In the genomic region with DNA sequence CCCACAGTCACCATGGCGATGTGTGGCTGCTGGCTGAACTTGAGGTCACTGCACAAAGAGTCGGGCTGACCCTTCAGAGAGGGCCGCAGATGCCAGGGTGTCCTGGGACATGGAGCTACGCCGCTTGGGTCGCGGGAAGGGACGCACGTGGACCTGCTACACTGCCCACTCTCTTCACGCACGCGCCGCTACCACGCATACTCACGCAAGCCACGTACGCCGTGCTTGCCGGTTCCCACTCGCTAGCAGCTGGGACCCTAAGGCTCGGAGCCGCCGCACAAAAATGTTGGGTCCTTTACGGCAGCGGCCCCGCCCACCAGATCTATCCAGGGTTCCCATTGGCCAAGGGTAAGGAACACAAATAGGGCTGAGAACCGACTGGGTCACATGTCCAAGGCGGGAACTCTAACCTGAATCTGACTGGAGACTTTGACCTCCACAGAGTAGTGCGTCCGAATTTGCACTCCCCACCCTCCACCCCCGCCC, we compare ENCODE assay signal across 8 mouse cellular contexts. TPM values are rescaled to one million over a fixed set of nuclear protein-coding genes. Genes with fewer than 3 reads are reported as not detected.
DNase-seq lines count a peak whose midpoint lies in the region; ATAC-seq and TF ChIP-seq lines count a peak whose summit lies in the region.

A gene (minus strand): TSS at position 288 of the 486 bp plus-strand sequence.

- no peaks in the 10 kb centered on the region for H3K27me3 ChIP-seq in embryonic facial prominence, embryonic 14.5 days (replicated peaks; ENCODE audit: control insufficient read depth, insufficient read depth, low read length)
- H3K27me3 ChIP-seq in limb, embryonic 14.5 days (ENCODE audit: control insufficient read depth, insufficient read depth, low read length) = no peaks in the 10 kb centered on the region
- no peaks in the 10 kb centered on the region for H3K27me3 ChIP-seq in midbrain, postnatal 0 days (ENCODE audit: insufficient read depth, low read length)

- ATAC-seq in embryonic facial prominence, embryonic 14.5 days (ENCODE audit: low read depth) = peak; percentile 98
- ATAC-seq in limb, embryonic 14.5 days (ENCODE audit: low FRiP score, low read depth) = peak; percentile 94
- peak; percentile 93 for ATAC-seq in midbrain, postnatal 0 days (ENCODE audit: low FRiP score)

- H3K36me3 ChIP-seq in embryonic facial prominence, embryonic 14.5 days (ENCODE audit: control insufficient read depth, insufficient read depth, low read length) = peaks cover 57% of the 10 kb centered on the region
- H3K36me3 ChIP-seq in limb, embryonic 14.5 days (ENCODE audit: control insufficient read depth, insufficient read depth, low read length) = peaks cover 65% of the 10 kb centered on the region
- peaks cover 64% of the 10 kb centered on the region for H3K36me3 ChIP-seq in midbrain, postnatal 0 days (ENCODE audit: insufficient read depth, low read length)

- peak; percentile 91 for DNase-seq in 3T3-L1 (ENCODE audit: low read depth, low spot score)
- DNase-seq in adrenal gland, postnatal 4 days (ENCODE audit: low spot score in 2 of 2) = peak; percentile 52 to 80
- peak; percentile 96 for DNase-seq in embryonic facial prominence, embryonic 14.5 days (ENCODE audit: low spot score)
- peak; percentile 88 for DNase-seq in heart, adult 8-10 months (ENCODE audit: low spot score)
- peak; percentile 95 for DNase-seq in kidney, adult 9 months
- peak; percentile 87 for DNase-seq in limb, embryonic 14.5 days (ENCODE audit: low spot score)
- DNase-seq in midbrain, postnatal 0 days (ENCODE audit: low spot score) = peak; percentile 96
- peak; percentile 84 to 90 for DNase-seq in spleen, postnatal 36 days (ENCODE audit: low spot score in 2 of 2)

- WGBS in embryonic facial prominence, embryonic 14.5 days = under 1% methylated on average over 27 of the region's 31 CpGs
- WGBS in limb, embryonic 14.5 days = 2% methylated on average over 31 of the region's 31 CpGs
- 0% methylated on average over 31 of the region's 31 CpGs for whole genome bisulfite sequencing in midbrain, postnatal 0 days

- TF ChIP-seq CTCF in midbrain, postnatal 0 days (IDR thresholded peaks at IDR 0.05) = peak; percentile 18

- peak within 1 kb of the TSS; percentile 56 for H3K4me3 ChIP-seq in embryonic facial prominence, embryonic 14.5 days (ENCODE audit: low read depth, low read length)
- peak within 1 kb of the TSS; percentile 59 for H3K4me3 ChIP-seq in limb, embryonic 14.5 days (replicated peaks; ENCODE audit: low read length)
- H3K4me3 ChIP-seq in midbrain, postnatal 0 days (ENCODE audit: low read depth, low read length) = peak within 1 kb of the TSS; percentile 52

- H3K9me3 ChIP-seq in embryonic facial prominence, embryonic 14.5 days (ENCODE audit: control insufficient read depth, low read length) = no peaks in the 10 kb centered on the region
- H3K9me3 ChIP-seq in limb, embryonic 14.5 days (ENCODE audit: control insufficient read depth, low read length) = no peaks in the 10 kb centered on the region
- no peaks in the 10 kb centered on the region for H3K9me3 ChIP-seq in midbrain, postnatal 0 days (ENCODE audit: low read length)

- peaks cover 6% of the 10 kb centered on the region for H3K4me1 ChIP-seq in embryonic facial prominence, embryonic 14.5 days (ENCODE audit: control insufficient read depth, insufficient read depth, low read length)
- peaks cover 7% of the 10 kb centered on the region for H3K4me1 ChIP-seq in limb, embryonic 14.5 days (ENCODE audit: control insufficient read depth, insufficient read depth, low read length)
- H3K4me1 ChIP-seq in midbrain, postnatal 0 days (ENCODE audit: insufficient read depth, low read length) = no peaks in the 10 kb centered on the region

- H3K27ac ChIP-seq in embryonic facial prominence, embryonic 14.5 days (replicated peaks; ENCODE audit: low read depth, low read length) = no peak within 1 kb of the TSS
- H3K27ac ChIP-seq in limb, embryonic 14.5 days (replicated peaks; ENCODE audit: low read depth, low read length) = 0 out of 2 replicates have a peak within 1 kb of the TSS, but pooled peaks have one; percentile 8
- H3K27ac ChIP-seq in midbrain, postnatal 0 days (ENCODE audit: low read depth, low read length) = 0 out of 2 replicates have a peak within 1 kb of the TSS, but pooled peaks have one; percentile 8

- peak within 1 kb of the TSS; percentile 99 for H3K4me2 ChIP-seq in embryonic facial prominence, embryonic 14.5 days (ENCODE audit: low read depth, low read length)
- H3K4me2 ChIP-seq in limb, embryonic 14.5 days (replicated peaks; ENCODE audit: low read depth, low read length, severe bottlenecking) = peak within 1 kb of the TSS; percentile 98
- peak within 1 kb of the TSS; percentile 80 for H3K4me2 ChIP-seq in midbrain, postnatal 0 days (ENCODE audit: low read depth, low read length, poor library complexity, severe bottlenecking)

- peak within 1 kb of the TSS; percentile 68 for H3K9ac ChIP-seq in embryonic facial prominence, embryonic 14.5 days (ENCODE audit: low read depth, low read length)
- H3K9ac ChIP-seq in limb, embryonic 14.5 days (ENCODE audit: low read depth, low read length, severe bottlenecking) = peak within 1 kb of the TSS; percentile 62
- H3K9ac ChIP-seq in midbrain, postnatal 0 days (replicated peaks; ENCODE audit: low read length, poor library complexity, severe bottlenecking) = peak within 1 kb of the TSS; percentile 61

- TF ChIP-seq POLR2A in limb, embryonic 14.5 days (IDR thresholded peaks at IDR 0.05; ENCODE audit: borderline replicate concordance, extremely low read depth, insufficient read depth, insufficient read length) = no peak

RNA-seq across cellular contexts. Expression of the gene that starts here (rescaled TPM):
- total RNA-seq in adrenal gland, postnatal 4 days (2021) = 10 to 100 TPM; 42.1 TPM
- polyA plus RNA-seq in embryonic facial prominence, embryonic 14.5 days (2014; fragmentation: Nextera tagmentation; extraction: Ambion mirVana) = 21.7 and 24.5 TPM in 2 replicates
- 10 to 100 TPM; 24.7 to 34.9 (median 28.8) TPM for total RNA-seq in heart, adult 8-10 months (2022)
- 27.3 and 34.2 TPM in 2 replicates for polyA plus RNA-seq in limb, embryonic 14.5 days (2012; rRNA removed)
- 29.7 and 34.1 TPM in 2 replicates for polyA plus RNA-seq in limb, embryonic 14.5 days (2014; fragmentation: Nextera tagmentation; extraction: Ambion mirVana)
- 43.5 and 44.6 TPM in 2 replicates for total RNA-seq in midbrain, postnatal 0 days (2014; rRNA removed)
- 46.7 and 49.1 TPM in 2 replicates for polyA plus RNA-seq in midbrain, postnatal 0 days (2015; fragmentation: Nextera tagmentation; extraction: Ambion mirVana)
